Mouse (Mus musculus): ENCODE measurements around the gene Gclc. TPM values are rescaled to one million over a fixed set of nuclear protein-coding genes. Genes with fewer than 3 reads are reported as not detected.
"Not testable (repeated sequence)": the region's sequence is repeated elsewhere in the genome, so short reads cannot be mapped to it uniquely, and the experiment has no call there.

The Gclc gene
- polyA plus RNA-seq, 1 experiment from 2014 or later: 15.2 TPM

DNA sequence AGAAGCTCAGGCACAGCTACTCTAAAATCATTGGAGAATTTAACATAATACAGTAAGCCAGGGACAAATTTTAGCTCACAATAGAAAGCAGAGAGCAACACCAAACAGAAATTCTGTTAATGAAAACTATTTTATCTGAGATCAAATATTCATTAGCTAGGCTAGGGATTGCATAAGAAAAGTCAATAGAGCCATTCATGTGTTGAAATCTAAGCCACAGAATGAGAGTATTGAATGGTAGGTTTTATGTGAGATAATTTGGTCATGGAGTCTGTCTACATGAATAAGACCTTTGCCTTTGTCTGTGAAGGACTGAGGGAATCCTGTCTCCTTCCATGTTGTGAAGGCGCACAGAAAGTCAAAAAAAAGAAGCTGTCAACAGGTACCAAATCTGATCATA is 34.7 kb upstream of the Gclc start:
- H3K4me3 ChIP-seq (replicated peaks): no peak overlapping the region
- H3K36me3 ChIP-seq: no peaks in the 10 kb centered on the region
- ATAC-seq (ENCODE audit: low FRiP score): no peak
- H3K27ac ChIP-seq (replicated peaks): no peak overlapping the region
- no peak overlapping the region for H3K9ac ChIP-seq (replicated peaks)
- no peaks in the 10 kb centered on the region for H3K9me3 ChIP-seq (replicated peaks)
- H3K4me2 ChIP-seq: no peak overlapping the region
- H3K27me3 ChIP-seq (replicated peaks): no peaks in the 10 kb centered on the region
- WGBS: 83% methylated on average over 1 of the region's 1 CpGs
- no peaks in the 10 kb centered on the region; the same call in 1 of the 2 replicates for H3K4me1 ChIP-seq

DNA sequence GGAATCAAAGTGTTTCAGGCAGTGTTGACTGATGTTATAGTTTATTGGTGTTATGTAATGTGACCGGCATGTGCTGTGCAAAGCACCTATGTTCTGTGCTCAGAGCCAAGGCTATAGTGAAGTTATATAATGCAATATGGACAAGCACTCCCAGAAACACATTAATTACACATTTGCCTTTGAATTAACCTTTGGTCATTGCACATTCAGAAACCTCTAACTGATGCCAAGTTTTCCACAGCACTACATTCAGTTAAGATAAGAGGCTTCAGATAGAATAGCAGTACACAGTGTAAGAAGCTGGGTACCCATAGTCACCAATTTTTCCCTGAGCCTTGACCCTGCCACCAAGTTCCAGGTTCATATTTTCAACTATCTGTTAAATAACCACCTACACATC is 32.0 kb upstream of the Gclc start:
- 89% methylated on average over 1 of the region's 1 CpGs for WGBS
- Histone ChIP-seq H3K9me3 (replicated peaks) (no peaks in the 10 kb centered on the region), H3K27me3 (replicated peaks) (no peaks in the 10 kb centered on the region), H3K27ac (replicated peaks) (no peak overlapping the region), H3K4me1 (no peaks in the 10 kb centered on the region; the same call in 1 of the 2 replicates), H3K36me3 (no peaks in the 10 kb centered on the region), H3K9ac (replicated peaks) (no peak overlapping the region), H3K4me3 (replicated peaks) (no peak overlapping the region), H3K4me2 (no peak overlapping the region)
- ATAC-seq (ENCODE audit: low FRiP score): no peak

DNA sequence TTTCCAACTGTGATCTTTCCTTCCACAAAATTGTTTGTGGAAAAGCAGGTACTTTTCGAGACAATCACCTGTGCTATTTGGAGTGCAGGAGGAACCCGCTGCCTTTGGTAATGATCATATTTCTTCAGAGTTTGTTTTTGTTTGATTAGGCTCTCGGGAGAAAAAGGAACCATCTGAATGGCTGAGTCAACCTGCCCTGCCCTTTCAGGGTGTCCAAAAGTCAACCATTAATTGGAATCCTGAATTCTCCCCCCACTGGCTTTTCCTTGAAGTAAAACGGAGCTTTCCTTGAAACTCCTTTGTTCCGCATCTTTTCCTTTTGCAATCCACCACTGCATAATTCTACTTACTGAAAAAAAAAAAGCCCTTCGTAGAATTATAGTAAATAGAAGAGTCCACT is 30.1 kb upstream of the Gclc start:
- no peaks in the 10 kb centered on the region for H3K9me3 ChIP-seq (replicated peaks)
- H3K4me1 ChIP-seq: no peaks in the 10 kb centered on the region
- H3K36me3 ChIP-seq: no peaks in the 10 kb centered on the region
- H3K4me2 ChIP-seq: no peak overlapping the region
- no peak overlapping the region for H3K4me3 ChIP-seq (replicated peaks)
- H3K27me3 ChIP-seq (replicated peaks): no peaks in the 10 kb centered on the region
- ATAC-seq (ENCODE audit: low FRiP score): no peak
- 83% methylated on average over 6 of the region's 6 CpGs for WGBS
- H3K27ac ChIP-seq (replicated peaks): no peak overlapping the region
- H3K9ac ChIP-seq (replicated peaks): no peak overlapping the region

DNA sequence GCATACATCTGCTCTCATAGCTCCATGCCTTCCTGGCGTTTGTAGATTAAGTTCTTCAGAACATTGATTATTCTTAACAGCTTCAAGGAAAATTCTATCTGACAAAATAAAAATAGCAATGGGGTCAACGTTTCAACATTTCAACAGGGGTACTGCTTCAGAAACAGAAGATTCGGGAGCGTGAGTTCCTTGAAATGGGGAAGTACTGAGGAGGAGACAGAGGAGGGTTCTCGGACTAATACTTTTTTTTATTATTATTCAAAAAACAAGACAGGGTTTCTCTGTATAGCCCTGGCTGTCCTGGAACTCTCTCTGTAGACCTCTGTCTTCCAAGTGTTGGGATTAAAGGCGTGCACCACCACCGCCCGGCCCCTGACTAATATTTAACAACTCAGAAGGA is 28.9 kb upstream of the Gclc start:
- ATAC-seq (ENCODE audit: low FRiP score): no peak
- H3K36me3 ChIP-seq: no peaks in the 10 kb centered on the region
- H3K4me1 ChIP-seq: no peaks in the 10 kb centered on the region
- H3K9ac ChIP-seq (replicated peaks): no peak overlapping the region
- H3K27ac ChIP-seq (replicated peaks): no peak overlapping the region
- no peaks in the 10 kb centered on the region for H3K9me3 ChIP-seq (replicated peaks)
- WGBS: 89% methylated on average over 8 of the region's 8 CpGs
- no peaks in the 10 kb centered on the region for H3K27me3 ChIP-seq (replicated peaks)
- no peak overlapping the region for H3K4me3 ChIP-seq (replicated peaks)
- no peak overlapping the region for H3K4me2 ChIP-seq

DNA sequence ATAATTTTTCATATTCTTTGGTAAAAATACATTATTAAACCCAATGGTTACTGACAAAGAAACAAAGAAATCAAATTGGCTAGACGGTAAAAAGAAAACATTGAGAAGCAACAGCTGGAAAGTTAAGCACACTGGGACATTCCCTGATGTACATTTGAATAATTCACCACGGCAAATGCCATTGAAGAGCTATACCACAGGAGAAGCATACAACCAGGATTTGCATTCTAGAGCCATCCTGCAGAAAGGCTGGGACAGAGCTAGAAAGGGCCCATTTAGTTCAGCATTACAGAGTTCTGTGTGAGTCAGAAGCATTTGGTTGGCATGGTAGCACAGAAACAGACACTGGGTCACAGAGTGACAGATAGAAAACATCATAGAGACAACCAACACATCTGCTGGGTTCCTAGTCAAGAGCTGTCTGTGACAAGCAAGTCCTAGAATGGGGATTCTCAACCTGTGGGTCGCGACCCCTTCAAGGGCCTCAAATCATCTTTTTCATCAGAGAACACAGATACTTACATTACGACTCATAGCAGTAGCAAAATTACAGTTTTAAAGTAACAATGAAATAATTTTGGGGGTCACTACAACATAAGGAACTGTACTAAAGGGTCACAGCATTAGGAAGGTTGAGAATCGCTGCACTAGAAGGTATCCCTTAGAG is 28.2 kb upstream of the Gclc start:
- no peaks in the 10 kb centered on the region for H3K36me3 ChIP-seq

DNA sequence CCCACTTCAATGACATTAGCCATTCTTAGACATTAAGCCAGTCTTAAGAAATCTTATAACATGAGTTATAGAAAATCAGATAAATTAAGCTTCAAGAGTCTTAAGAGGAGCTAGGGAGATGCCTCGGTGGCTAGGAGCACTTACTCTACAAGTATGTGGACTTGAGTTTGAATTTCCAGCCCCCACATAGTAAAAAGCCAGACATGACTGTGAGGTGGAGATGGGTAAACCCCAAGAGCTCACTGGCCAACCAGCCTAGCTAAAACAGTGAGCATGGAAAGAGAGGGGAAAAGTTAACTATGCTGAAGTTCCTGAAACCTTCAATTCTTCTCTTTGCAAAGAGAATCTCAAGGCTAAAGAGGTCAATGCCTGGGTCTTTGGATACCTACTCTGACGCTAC is 27.3 kb upstream of the Gclc start:
- H3K36me3 ChIP-seq: no peaks in the 10 kb centered on the region
- 92% methylated on average over 2 of the region's 2 CpGs for WGBS

More for the DNA sequence above, 28.2 kb upstream of the Gclc start:
- no peaks in the 10 kb centered on the region for H3K9me3 ChIP-seq (replicated peaks)
- no peak overlapping the region for H3K9ac ChIP-seq (replicated peaks)
- no peak overlapping the region for H3K27ac ChIP-seq (replicated peaks)
- no peak overlapping the region for H3K4me3 ChIP-seq (replicated peaks)
- H3K4me2 ChIP-seq: no peak overlapping the region
- H3K27me3 ChIP-seq (replicated peaks): no peaks in the 10 kb centered on the region
- no peaks in the 10 kb centered on the region for H3K4me1 ChIP-seq
- 83% methylated on average over 6 of the region's 6 CpGs for WGBS
- no peak for ATAC-seq (ENCODE audit: low FRiP score)

DNA sequence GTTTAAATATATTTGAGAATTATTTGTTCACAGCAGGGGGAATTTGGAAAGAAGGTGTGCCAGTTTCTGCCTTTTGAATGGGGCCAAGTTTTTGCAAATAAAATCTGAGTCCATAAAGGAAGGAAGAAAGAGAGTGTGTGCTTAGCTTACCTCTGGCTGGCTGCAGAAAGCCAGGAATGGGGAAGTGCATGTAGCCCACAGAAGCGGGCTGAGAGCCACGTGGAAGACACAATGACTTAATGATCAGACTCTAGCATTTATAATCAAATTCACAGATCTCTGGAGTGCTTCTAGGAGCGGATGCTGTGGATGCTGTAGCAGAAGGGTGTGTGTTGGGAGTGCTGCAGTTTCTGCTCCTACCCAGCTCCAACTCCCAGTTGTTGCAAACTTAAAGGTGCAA is 22.3 kb upstream of the Gclc start:
- H3K9me3 ChIP-seq (replicated peaks): no peaks in the 10 kb centered on the region
- 67% methylated on average over 3 of the region's 3 CpGs for WGBS
- no peaks in the 10 kb centered on the region for H3K27me3 ChIP-seq (replicated peaks)
- no peak overlapping the region for H3K9ac ChIP-seq (replicated peaks)
- H3K4me3 ChIP-seq (replicated peaks): no peak overlapping the region
- H3K27ac ChIP-seq (replicated peaks): no peak overlapping the region
- no peak for ATAC-seq (ENCODE audit: low FRiP score)
- H3K36me3 ChIP-seq: no peaks in the 10 kb centered on the region
- H3K4me1 ChIP-seq: no peaks in the 10 kb centered on the region
- no peak overlapping the region for H3K4me2 ChIP-seq

More for the DNA sequence above, 27.3 kb upstream of the Gclc start:
- no peak overlapping the region for H3K4me3 ChIP-seq (replicated peaks)
- no peak for ATAC-seq (ENCODE audit: low FRiP score)
- no peaks in the 10 kb centered on the region for H3K27me3 ChIP-seq (replicated peaks)
- no peaks in the 10 kb centered on the region for H3K9me3 ChIP-seq (replicated peaks)
- H3K27ac ChIP-seq (replicated peaks): no peak overlapping the region
- H3K9ac ChIP-seq (replicated peaks): no peak overlapping the region
- no peak overlapping the region for H3K4me2 ChIP-seq
- H3K4me1 ChIP-seq: no peaks in the 10 kb centered on the region

DNA sequence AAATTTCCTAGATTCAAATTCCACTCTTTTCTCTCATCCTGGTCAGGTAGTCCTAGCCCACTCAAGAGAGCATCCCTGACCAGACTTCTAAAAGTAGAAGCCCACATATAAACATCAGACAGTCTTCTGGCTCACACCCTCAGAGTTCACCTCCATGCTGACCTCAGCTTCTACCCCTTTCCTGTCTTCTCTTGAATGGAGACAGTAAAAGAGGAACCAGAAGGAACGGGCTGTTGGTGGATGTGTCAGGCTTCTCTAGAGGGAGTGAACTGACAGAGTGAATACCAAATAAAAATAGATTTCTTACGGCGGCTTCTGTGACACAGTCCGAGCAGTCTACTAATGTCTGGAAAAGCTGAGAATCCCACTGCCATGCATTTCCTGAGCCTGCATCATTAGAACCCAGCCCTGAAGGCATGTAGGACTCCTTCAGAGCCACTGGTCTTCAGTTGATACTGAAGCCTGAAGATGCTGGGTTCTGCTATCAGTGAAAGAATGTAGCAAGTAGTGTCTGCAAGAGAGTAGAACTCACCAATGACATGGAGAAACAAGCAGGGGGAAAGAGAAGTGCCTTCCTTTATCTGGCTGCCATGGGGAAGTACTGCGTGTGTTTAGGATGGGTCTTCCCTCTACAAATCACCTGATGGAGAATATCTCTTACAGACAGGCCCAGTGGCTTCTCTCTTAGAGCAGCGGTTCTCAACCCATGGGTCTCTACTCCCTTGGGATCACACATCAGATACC is 16.9 kb upstream of the Gclc start:
- Histone ChIP-seq H3K4me1 (no peaks in the 10 kb centered on the region), H3K27me3 (replicated peaks) (no peaks in the 10 kb centered on the region), H3K9me3 (replicated peaks) (no peaks in the 10 kb centered on the region), H3K36me3 (no peaks in the 10 kb centered on the region), H3K4me2 (no peak overlapping the region), H3K9ac (replicated peaks) (no peak overlapping the region), H3K4me3 (replicated peaks) (no peak overlapping the region), H3K27ac (replicated peaks) (no peak overlapping the region)
- 90% methylated on average over 6 of the region's 6 CpGs for WGBS
- no peak for ATAC-seq (ENCODE audit: low FRiP score)

DNA sequence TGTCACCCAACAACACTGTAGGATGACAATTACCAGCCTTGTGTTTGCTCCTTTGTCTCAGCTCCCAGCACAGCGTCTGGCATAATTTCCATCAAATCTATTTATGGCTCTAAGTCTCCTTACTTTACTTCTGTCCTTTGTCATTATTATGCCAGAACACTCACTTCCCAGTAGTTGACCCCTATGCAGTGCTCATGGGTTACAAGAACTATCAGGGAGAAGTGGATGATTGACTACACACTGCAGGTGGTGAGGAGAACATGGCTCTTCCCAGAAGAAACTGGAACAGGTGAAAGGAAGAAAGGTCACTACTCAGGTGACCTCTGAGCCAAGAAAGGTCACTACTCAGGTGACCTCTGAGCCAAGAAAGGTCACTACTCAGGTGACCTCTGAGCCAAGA is 12.9 kb upstream of the Gclc start:
- Histone ChIP-seq H3K9ac (replicated peaks) (no peak overlapping the region), H3K4me3 (replicated peaks) (no peak overlapping the region), H3K9me3 (replicated peaks) (no peaks in the 10 kb centered on the region), H3K4me1 (no peaks in the 10 kb centered on the region), H3K36me3 (no peaks in the 10 kb centered on the region), H3K4me2 (no peak overlapping the region), H3K27ac (replicated peaks) (no peak overlapping the region), H3K27me3 (replicated peaks) (no peaks in the 10 kb centered on the region)
- no peak for ATAC-seq (ENCODE audit: low FRiP score)
- WGBS: 31% methylated on average over 1 of the region's 1 CpGs

DNA sequence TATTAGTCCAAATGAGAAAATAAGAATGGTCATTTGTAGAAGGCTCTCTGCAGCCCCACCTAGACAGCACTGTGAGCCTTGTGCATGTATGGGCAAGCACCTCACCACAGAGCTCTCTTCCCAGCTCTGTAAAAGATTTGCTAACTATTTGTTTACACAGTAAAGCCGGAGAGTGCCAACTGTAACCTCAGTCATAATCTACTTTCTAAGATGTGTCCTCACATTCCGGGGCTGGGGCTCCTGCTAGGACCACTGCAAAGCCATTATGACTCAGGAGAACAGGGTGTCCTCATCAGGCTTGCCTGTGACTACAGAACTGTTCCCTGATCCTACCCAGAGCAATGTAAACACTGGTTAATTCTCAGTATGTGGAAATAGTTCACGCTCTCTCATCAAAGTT is 9.5 kb upstream of the Gclc start:
- no peak overlapping the region for H3K4me2 ChIP-seq
- WGBS: 75% methylated on average over 3 of the region's 3 CpGs
- H3K4me1 ChIP-seq: peaks cover 2% of the 10 kb centered on the region; the same call in 1 of the 2 replicates
- no peaks in the 10 kb centered on the region for H3K9me3 ChIP-seq (replicated peaks)
- no peak overlapping the region for H3K9ac ChIP-seq (replicated peaks)
- no peaks in the 10 kb centered on the region for H3K36me3 ChIP-seq
- no peaks in the 10 kb centered on the region for H3K27me3 ChIP-seq (replicated peaks)
- ATAC-seq (ENCODE audit: low FRiP score): no peak
- no peak overlapping the region for H3K4me3 ChIP-seq (replicated peaks)
- H3K27ac ChIP-seq (replicated peaks): no peak overlapping the region

DNA sequence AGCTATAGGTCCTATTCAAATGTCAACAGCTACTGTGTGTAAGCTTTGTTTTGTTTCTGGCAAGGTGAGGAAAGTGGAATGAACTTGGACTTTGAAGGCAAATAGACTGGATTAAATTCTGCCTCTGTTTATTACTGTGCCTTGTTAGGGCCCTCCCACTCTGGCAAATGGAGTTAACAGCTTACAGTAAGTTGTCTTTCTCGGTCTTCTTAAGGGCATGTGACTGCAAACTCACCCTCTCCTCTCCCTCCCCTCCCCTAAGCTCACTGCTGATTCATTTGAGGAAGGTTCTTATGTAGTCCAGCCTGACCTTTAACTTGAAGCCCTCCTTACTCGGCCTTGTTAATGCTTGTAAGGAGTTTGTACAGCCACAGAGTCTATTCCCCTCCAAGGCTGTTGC is 8.0 kb upstream of the Gclc start:
- H3K4me3 ChIP-seq (replicated peaks): no peak overlapping the region
- H3K27me3 ChIP-seq (replicated peaks): no peaks in the 10 kb centered on the region
- 72% methylated on average over 2 of the region's 2 CpGs for WGBS
- no peak overlapping the region for H3K27ac ChIP-seq (replicated peaks)
- peaks cover 9% of the 10 kb centered on the region for H3K4me1 ChIP-seq
- H3K36me3 ChIP-seq: no peaks in the 10 kb centered on the region
- no peak overlapping the region for H3K4me2 ChIP-seq
- no peak overlapping the region for H3K9ac ChIP-seq (replicated peaks)
- H3K9me3 ChIP-seq (replicated peaks): no peaks in the 10 kb centered on the region
- ATAC-seq (ENCODE audit: low FRiP score): no peak

DNA sequence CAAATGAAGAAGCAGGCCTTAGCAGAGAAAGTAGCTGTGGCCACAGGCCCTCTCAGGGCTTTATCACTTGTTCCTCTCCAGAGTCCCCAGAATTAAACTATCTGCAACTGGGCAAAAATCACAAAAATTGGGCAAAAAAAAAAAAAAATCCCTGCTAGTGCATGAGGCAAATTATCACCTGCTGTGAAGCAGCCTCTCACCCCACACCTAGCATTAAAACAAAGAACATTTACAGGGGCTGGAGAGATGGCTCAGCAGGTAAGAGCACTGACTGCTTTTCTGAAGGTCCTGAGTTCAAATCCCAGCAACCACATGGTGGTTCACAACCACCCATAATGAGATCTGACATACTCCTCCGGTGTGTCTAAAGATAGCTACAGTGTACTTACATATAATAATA is 6.0 kb upstream of the Gclc start:
- not testable (repeated sequence) for H3K9me3 ChIP-seq (replicated peaks); H3K27me3 ChIP-seq (replicated peaks); H3K27ac ChIP-seq (replicated peaks); H3K36me3 ChIP-seq; H3K4me3 ChIP-seq (replicated peaks); ATAC-seq (ENCODE audit: low FRiP score); H3K9ac ChIP-seq (replicated peaks); H3K4me2 ChIP-seq
- 95% methylated on average over 1 of the region's 1 CpGs for WGBS
- H3K4me1 ChIP-seq: peaks cover 11% of the 10 kb centered on the region

All from neural tube, embryonic 15.5 days (tissue).